Mouse (Mus musculus) MEL (cell line): ENCODE results near the gene Klre1. TPM values are rescaled to one million over a fixed set of nuclear protein-coding genes. Genes with fewer than 3 reads are reported as not detected.
A peak's percentile ranks its signal among the peaks of the same experiment; 100 is the strongest.

Experiments used
- DNase-seq: peaks from one replicate; pipeline ENCODE4 v3.0.0; 2011; ENCODE audit warnings: low read depth, low spot score
- H3K27ac ChIP-seq: 2 replicates; pipeline ENCODE4 v1.5.1; 2012; ENCODE audit warnings: low read depth, mild to moderate bottlenecking, control low read depth, low read length, moderate library complexity; ENCODE audit not compliant: control insufficient read depth
- H3K27me3 ChIP-seq, 2 experiments: fragments of 150-350 bp in 1 of 2; sonication (generic) in 1 of 2; 2 replicates each; pipeline ENCODE4 v1.6.1; 2012; ENCODE audit warnings: low read length in 2 of 2, mild to moderate bottlenecking in 2 of 2, improper control_type of control experiment in 1 of 2, moderate library complexity in 1 of 2; ENCODE audit not compliant: insufficient read depth in 2 of 2, control insufficient read depth in 1 of 2
- H3K36me3 ChIP-seq, 2 experiments: 2 replicates each; pipeline ENCODE4 v1.6.1; 2012 to 2014; ENCODE audit warnings: low read length in 2 of 2, improper control_type of control experiment in 1 of 2, inconsistent platforms in 1 of 2, mild to moderate bottlenecking in 1 of 2; ENCODE audit not compliant: insufficient read depth in 2 of 2, control insufficient read depth in 1 of 2
- H3K4me1 ChIP-seq, 2 experiments: fragments of 150-350 bp in 1 of 2; sonication (generic) in 1 of 2; 2 replicates each; pipeline ENCODE4 v1.6.1; 2012; ENCODE audit warnings: low read length in 2 of 2, improper control_type of control experiment in 1 of 2, mild to moderate bottlenecking in 1 of 2; ENCODE audit not compliant: insufficient read depth in 2 of 2, control insufficient read depth in 1 of 2
- H3K4me3 ChIP-seq, 2 experiments: fragments of 150-350 bp in 1 of 2; sonication (generic) in 1 of 2; 2 replicates each; pipeline ENCODE4 v1.5.1; 2012; ENCODE audit warnings: low read depth in 2 of 2, low read length in 2 of 2, mild to moderate bottlenecking in 2 of 2, moderate library complexity in 2 of 2, control low read depth in 1 of 2, improper control_type of control experiment in 1 of 2; ENCODE audit not compliant: control insufficient read depth in 1 of 2, insufficient read depth in 1 of 2
- H3K79me2 ChIP-seq: 2 replicates; pipeline ENCODE4 v1.6.1; 2012; ENCODE audit warnings: mild to moderate bottlenecking, low read length, moderate library complexity; ENCODE audit not compliant: control insufficient read depth, poor library complexity, insufficient read depth
- H3K9ac ChIP-seq: 2 replicates; pipeline ENCODE4 v1.6.1; 2012; ENCODE audit warnings: low read depth, mild to moderate bottlenecking, control low read depth, low read length, moderate library complexity; ENCODE audit not compliant: control insufficient read depth, poor library complexity, severe bottlenecking
- H3K9me3 ChIP-seq: fragments of 150-350 bp; sonication (generic); replicated peaks from 2 replicates; pipeline ENCODE4 v1.6.1; 2012; ENCODE audit warnings: mild to moderate bottlenecking, low read length, improper control_type of control experiment, moderate library complexity; ENCODE audit not compliant: insufficient read depth
- CHD2 ChIP-seq: IDR thresholded peaks from 2 replicates; pipeline ENCODE4 v1.6.1; 2011; ENCODE audit warnings: low read length, improper control_type of control experiment
- CTCF ChIP-seq, 3 experiments: IDR thresholded peaks in 2 of 3; conservative IDR thresholded peaks in 1 of 3; 2 replicates each; pipeline ENCODE4 v1.5.1; 2011 to 2012; ENCODE audit warnings: low read length in 3 of 3, low read depth in 2 of 3, mild to moderate bottlenecking in 2 of 3, improper control_type of control experiment in 1 of 3, inconsistent platforms in 1 of 3, mixed read lengths in 1 of 3, moderate library complexity in 1 of 3; ENCODE audit not compliant: control insufficient read depth in 1 of 3, insufficient read depth in 1 of 3, poor library complexity in 1 of 3, severe bottlenecking in 1 of 3
- ETS1 ChIP-seq: IDR thresholded peaks from 2 replicates; pipeline ENCODE4 v1.6.1; 2012; ENCODE audit warnings: low read depth, mild to moderate bottlenecking, inconsistent platforms, low read length, improper control_type of control experiment, moderate library complexity
- GATA1 ChIP-seq: IDR thresholded peaks from 2 replicates; pipeline ENCODE4 v1.6.1; 2011; ENCODE audit warnings: low read depth, low read length, improper control_type of control experiment
- JUND ChIP-seq: IDR thresholded peaks from 2 replicates; pipeline ENCODE4 v1.6.1; 2011; ENCODE audit warnings: low read depth, mild to moderate bottlenecking, improper control_type of control experiment, low read length
- KAT2A ChIP-seq: conservative IDR thresholded peaks from 2 replicates; pipeline ENCODE4 v1.6.1; 2012; ENCODE audit warnings: low read depth, low read length, improper control_type of control experiment, inconsistent platforms
- MAX ChIP-seq: IDR thresholded peaks from 2 replicates; pipeline ENCODE4 v1.6.1; 2011; ENCODE audit warnings: low read length, improper control_type of control experiment
- POLR2A ChIP-seq, 2 experiments: IDR thresholded peaks; 2 replicates each; pipeline ENCODE4 v1.6.1; 2011 to 2012; ENCODE audit warnings: low read length in 2 of 2, mild to moderate bottlenecking in 2 of 2, control low read depth in 1 of 2, improper control_type of control experiment in 1 of 2, low read depth in 1 of 2, moderate library complexity in 1 of 2; ENCODE audit not compliant: control insufficient read depth in 1 of 2, insufficient read depth in 1 of 2, poor library complexity in 1 of 2
- RAD21 ChIP-seq: IDR thresholded peaks from 2 replicates; pipeline ENCODE4 v1.6.1; 2011; ENCODE audit warnings: mild to moderate bottlenecking, low read depth, low read length, improper control_type of control experiment
- RCOR1 ChIP-seq: IDR thresholded peaks from 2 replicates; pipeline ENCODE4 v1.6.1; 2012; ENCODE audit warnings: low read depth, mild to moderate bottlenecking, inconsistent platforms, low read length, improper control_type of control experiment
- SMC3 ChIP-seq: IDR thresholded peaks from 2 replicates; pipeline ENCODE4 v1.6.1; 2011; ENCODE audit warnings: low read depth, low read length, improper control_type of control experiment
- TBP ChIP-seq: IDR thresholded peaks from 2 replicates; pipeline ENCODE4 v1.8.0; 2011; ENCODE audit warnings: low read depth, low read length, improper control_type of control experiment
- USF2 ChIP-seq, 2 experiments: IDR thresholded peaks; 2 replicates each; pipeline ENCODE4 v1.6.1; 2011 to 2012; ENCODE audit warnings: improper control_type of control experiment in 2 of 2, low read length in 2 of 2, borderline replicate concordance in 1 of 2, inconsistent platforms in 1 of 2, low read depth in 1 of 2, mild to moderate bottlenecking in 1 of 2; ENCODE audit not compliant: insufficient read depth in 1 of 2
- ZC3H11A ChIP-seq: IDR thresholded peaks from 2 replicates; pipeline ENCODE4 v1.6.1; 2012; ENCODE audit warnings: low read depth, mild to moderate bottlenecking, inconsistent platforms, low read length, improper control_type of control experiment
- ZKSCAN1 ChIP-seq: IDR thresholded peaks from 2 replicates; pipeline ENCODE4 v1.6.1; 2012; ENCODE audit warnings: low read depth, mild to moderate bottlenecking, inconsistent platforms, low read length, improper control_type of control experiment, moderate library complexity
- ZMIZ1 ChIP-seq: IDR thresholded peaks from 2 replicates; pipeline ENCODE4 v1.6.1; 2012; ENCODE audit warnings: low read depth, mild to moderate bottlenecking, inconsistent platforms, low read length, improper control_type of control experiment, moderate library complexity
- polyA plus RNA-seq, 2 experiments: library from polyadenylated mRNA; stranded (reverse) in 1 of 2; unstranded in 1 of 2; fragments of >175 nt in 1 of 2; fragments of >200 nt in 1 of 2; gene quantifications; 2 replicates each; pipeline versions ENCODE4 v1.2.1 to v1.2.4; 2012; ENCODE audit warnings: low replicate concordance in 2 of 2, low read depth in 1 of 2; ENCODE audit not compliant: insufficient read length in 2 of 2, insufficient read depth in 1 of 2, missing spikeins in 1 of 2
- total RNA-seq: library from RNA; depleted of rRNA; stranded (reverse); fragments of 300-350 nt; gene quantifications from 2 replicates; pipeline ENCODE4 v1.2.3, GENCODE M21; 2012

Gene Klre1
- total and polyA plus RNA-seq, 3 experiments, result not detected

GRCm38 (mm10) chr6:129581274-129581673 lies 3.6 kb downstream of the Klre1 start:
- no peak overlapping the region for H3K27ac ChIP-seq
- peak; percentile 63 for DNase-seq
- H3K4me3 ChIP-seq, result no peak overlapping the region
- TF ChIP-seq RCOR1 (no peak), SMC3 (peak; percentile 82), RAD21 (peak; percentile 89), CTCF (IDR thresholded peaks at IDR 0.05 in 2 of 3, conservative IDR thresholded peaks at IDR 0.05 in 1 of 3; ENCODE audit: control insufficient read depth in 1 of 3, insufficient read depth in 1 of 3, low read depth in 2 of 3, low read length in 3 of 3, poor library complexity in 1 of 3, severe bottlenecking in 1 of 3) (peak; percentile 4 to 80 (median 39); a peak in 4 of 6 replicates), KAT2A (no peak), TBP (no peak), ZC3H11A (peak; percentile 70), GATA1 (no peak)
- H3K9ac ChIP-seq, result no peak overlapping the region
- no peaks in the 10 kb centered on the region for H3K4me1 ChIP-seq
- H3K36me3 ChIP-seq, result no peaks in the 10 kb centered on the region
- H3K27me3 ChIP-seq, result peaks cover 0 to 2% of the 10 kb centered on the region in 2 experiments; a peak in 2 of 4 replicates
- no peaks in the 10 kb centered on the region for H3K79me2 ChIP-seq
- H3K9me3 ChIP-seq, result no peaks in the 10 kb centered on the region

- H3K79me2 ChIP-seq, result no peaks in the 10 kb centered on the region
- peak; percentile 32 for DNase-seq
- no peaks in the 10 kb centered on the region for H3K36me3 ChIP-seq
- H3K4me3 ChIP-seq, result no peak overlapping the region
- no peak overlapping the region for H3K9ac ChIP-seq
- TF ChIP-seq ZKSCAN1, result no peak
- no peak for TF ChIP-seq ZMIZ1
- no peak for TF ChIP-seq JUND
- H3K4me1 ChIP-seq, result no peaks in the 10 kb centered on the region
- H3K27ac ChIP-seq, result no peak overlapping the region
- H3K9me3 ChIP-seq, result no peaks in the 10 kb centered on the region
- H3K27me3 ChIP-seq, result peaks cover 0 to 2% of the 10 kb centered on the region in 2 experiments; a peak in 2 of 4 replicates
These were observed 4.2 kb downstream of the Klre1 start for GRCm38 (mm10) chr6:129581896-129582295.

- Histone ChIP-seq H3K27me3 (peaks cover 0 to 2% of the 10 kb centered on the region in 2 experiments; a peak in 2 of 4 replicates), H3K27ac (no peak overlapping the region), H3K9ac (no peak overlapping the region), H3K9me3 (no peaks in the 10 kb centered on the region), H3K79me2 (no peaks in the 10 kb centered on the region), H3K36me3 (no peaks in the 10 kb centered on the region), H3K4me1 (no peaks in the 10 kb centered on the region), H3K4me3 (no peak overlapping the region)
- no peak for DNase-seq
- TF ChIP-seq USF2 (IDR thresholded peaks at IDR 0.05; ENCODE audit: borderline replicate concordance in 1 of 2, insufficient read depth in 1 of 2, low read depth in 1 of 2, low read length in 2 of 2) (no peak), CHD2 (no peak), MAX (no peak), ETS1 (no peak), POLR2A (IDR thresholded peaks at IDR 0.05; ENCODE audit: control insufficient read depth in 1 of 2, insufficient read depth in 1 of 2, low read depth in 1 of 2, low read length in 2 of 2, poor library complexity in 1 of 2) (no peak)
These were observed 5.3 kb downstream of the Klre1 start for GRCm38 (mm10) chr6:129583014-129583413.
